8 mouse cellular contexts compared by ENCODE assay signal in the genomic region with DNA sequence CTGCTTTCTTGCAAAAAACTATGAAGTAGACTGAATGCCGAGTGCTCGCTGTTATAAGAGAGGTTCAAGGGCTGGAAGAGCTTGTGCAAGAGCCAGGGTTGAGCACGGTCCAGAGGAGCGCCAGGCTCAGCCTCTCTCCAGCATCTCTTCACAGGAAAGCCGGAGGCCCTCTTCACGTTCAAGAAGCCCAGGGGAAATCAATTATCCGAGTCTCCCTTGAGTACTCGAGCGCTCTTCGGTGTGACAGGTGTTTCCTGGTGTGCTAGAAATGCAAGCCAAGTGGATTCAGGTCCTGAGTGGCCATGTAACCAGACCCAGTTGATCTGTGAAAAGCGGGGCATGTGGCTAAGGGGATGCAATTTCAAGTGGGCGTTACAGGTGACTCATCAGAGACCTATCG. TPM values are rescaled to one million over a fixed set of nuclear protein-coding genes. Genes with fewer than 3 reads are reported as not detected.
A peak's percentile ranks its signal among the peaks of the same experiment; 100 is the strongest.
DNase-seq lines count a peak whose midpoint lies in the region; ATAC-seq and TF ChIP-seq lines count a peak whose summit lies in the region.

TSS of gene Kbtbd8 (plus strand) at position 295 of the 400 bp plus-strand sequence.

- intact Hi-C loops in left cerebral cortex, adult 2 months (cut with DNase I) = loop anchor here (5.0 kb wide), 1 partner anchor 85 kb away; no protein-coding TSS in a partner anchor
- intact Hi-C loops in left cerebral cortex, postnatal 14 days (cut with DNase I) = loop anchor here (5.0 kb wide), 1 partner anchor 85 kb away; no protein-coding TSS in a partner anchor

- peak within 1 kb of the TSS; percentile 82 for H3K9ac ChIP-seq in forebrain, embryonic 15.5 days (replicated peaks)

- no peaks in the 10 kb centered on the region for H3K9me3 ChIP-seq in forebrain, embryonic 15.5 days

- 29% methylated on average over 13 of the region's 13 CpGs for WGBS in forebrain, embryonic 15.5 days

- peaks cover 11% of the 10 kb centered on the region for H3K4me1 ChIP-seq in forebrain, embryonic 15.5 days

- no peaks in the 10 kb centered on the region for H3K27me3 ChIP-seq in forebrain, embryonic 15.5 days

- H3K27ac ChIP-seq in left cerebral cortex, adult 2 months = peak within 1 kb of the TSS; percentile 93
- peak within 1 kb of the TSS; percentile 91 for H3K27ac ChIP-seq in forebrain, embryonic 15.5 days (replicated peaks)

- TF ChIP-seq CTCF in left cerebral cortex, adult 2 months (IDR thresholded peaks at IDR 0.05) = no peak

- DNase-seq in left cerebral cortex, adult 2 months (ENCODE audit: extremely low spot score in 1 of 2, low spot score in 2 of 2) = no peak
- DNase-seq in left cerebral cortex, postnatal 14 days (ENCODE audit: low spot score in 2 of 2) = no peak
- peak; percentile 24 for DNase-seq in adrenal gland, postnatal 14 days
- DNase-seq in kidney, adult 9 months = peak; percentile 12
- peak; percentile 31 for DNase-seq in lung, postnatal 36 days
- DNase-seq in testis, postnatal 14 days (ENCODE audit: low spot score) = peak; percentile 21
- DNase-seq in urinary bladder, postnatal 14 days (ENCODE audit: low spot score) = no peak

- H3K36me3 ChIP-seq in forebrain, embryonic 15.5 days = peaks cover 3% of the 10 kb centered on the region; the same call in 1 of the 2 replicates

- peak within 1 kb of the TSS; percentile 55 for H3K4me2 ChIP-seq in forebrain, embryonic 15.5 days (replicated peaks)

- ATAC-seq in forebrain, embryonic 15.5 days (replicated peaks) = peak; percentile 15; the same call in 1 of the 2 replicates

- H3K4me3 ChIP-seq in left cerebral cortex, adult 2 months = peak within 1 kb of the TSS; percentile 80
- H3K4me3 ChIP-seq in forebrain, embryonic 15.5 days = peak within 1 kb of the TSS; percentile 93

RNA-seq across cellular contexts. Expression of gene Kbtbd8, which starts in this region (rescaled TPM):
- total RNA-seq in left cerebral cortex, adult 2 months (2021) = 10 to 100 TPM; 10.1 to 10.4 TPM
- 10 to 100 TPM in 1 of 2 experiments, 1 to 10 TPM in 1; 8.0 to 10.1 TPM for total RNA-seq in left cerebral cortex, postnatal 14 days (2021)
- total RNA-seq in adrenal gland, postnatal 14 days (2021) = 2.1 and 3.6 TPM in 2 replicates
- polyA plus RNA-seq in forebrain, embryonic 15.5 days (2015; fragmentation: Nextera tagmentation; extraction: Ambion mirVana) = 5.2 and 5.8 TPM in 2 replicates

Comparison
In these comparisons a context has a peak if more than half of its experiments do, and no peak if none do; other contexts are left out.
1. DNase-seq: peak in adrenal gland, postnatal 14 days (single experiment), kidney, adult 9 months (single experiment), lung, postnatal 36 days (single experiment) and testis, postnatal 14 days (single experiment); none in left cerebral cortex, adult 2 months (0 of 2), left cerebral cortex, postnatal 14 days (0 of 2) and urinary bladder, postnatal 14 days (single experiment).